Mouse (Mus musculus) heart, postnatal 0 days (tissue): ENCODE data around the gene Gm6871.
"Not testable (repeated sequence)": the region's sequence is repeated elsewhere in the genome, so short reads cannot be mapped to it uniquely, and the experiment has no call there.

Source experiments
- CTCF ChIP-seq: IDR thresholded peaks from 2 replicates; pipeline ENCODE4 v1.5.1; 2016; ENCODE audit warnings: antibody characterized with exemption, control low read depth, low read depth
- EP300 ChIP-seq: IDR thresholded peaks from 2 replicates; pipeline ENCODE4 v1.6.1; 2016; ENCODE audit warnings: antibody characterized with exemption, low read depth

DNA sequence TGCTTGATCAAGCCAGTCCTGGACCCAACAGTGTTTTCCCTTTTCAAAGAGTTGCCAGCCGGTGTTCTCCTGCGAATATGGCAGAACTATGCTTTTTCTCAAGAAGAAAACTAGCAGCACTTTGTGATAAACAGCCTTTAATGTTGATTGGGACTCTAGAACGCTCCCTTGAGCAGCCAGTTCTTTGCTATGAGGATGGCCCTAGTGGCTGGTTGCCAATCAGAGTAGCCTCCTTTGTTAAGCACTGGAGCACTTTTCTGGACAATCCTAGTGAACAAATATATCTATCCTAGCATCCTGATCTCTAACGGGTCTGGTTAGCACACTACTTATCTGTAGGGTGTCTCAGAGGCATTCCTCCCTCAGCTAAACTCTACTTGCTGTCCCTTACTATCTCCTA lies 75.0 kb downstream of the Gm6871 start:
- TF ChIP-seq CTCF, EP300: not testable (repeated sequence)
